Mouse (Mus musculus) thymus, adult 2 months (tissue): ENCODE data around the gene Vmn1r13.

Experiments
- CTCF ChIP-seq: fragments of 200-500 bp; IDR thresholded peaks from 2 replicates; pipeline ENCODE4 v1.5.1; 2012; ENCODE audit warnings: mild to moderate bottlenecking, control low read depth, low read length, moderate library complexity, borderline replicate concordance; ENCODE audit not compliant: control insufficient read depth, poor library complexity, insufficient read depth; ENCODE audit errors: extremely low read depth
- POLR2A ChIP-seq: fragments of 200-500 bp; IDR thresholded peaks from 2 replicates; pipeline ENCODE4 v1.6.1; 2012; ENCODE audit warnings: mild to moderate bottlenecking, low read length, control low read depth, moderate library complexity; ENCODE audit not compliant: control insufficient read depth, poor library complexity, insufficient read depth; ENCODE audit errors: extremely low read depth

DNA sequence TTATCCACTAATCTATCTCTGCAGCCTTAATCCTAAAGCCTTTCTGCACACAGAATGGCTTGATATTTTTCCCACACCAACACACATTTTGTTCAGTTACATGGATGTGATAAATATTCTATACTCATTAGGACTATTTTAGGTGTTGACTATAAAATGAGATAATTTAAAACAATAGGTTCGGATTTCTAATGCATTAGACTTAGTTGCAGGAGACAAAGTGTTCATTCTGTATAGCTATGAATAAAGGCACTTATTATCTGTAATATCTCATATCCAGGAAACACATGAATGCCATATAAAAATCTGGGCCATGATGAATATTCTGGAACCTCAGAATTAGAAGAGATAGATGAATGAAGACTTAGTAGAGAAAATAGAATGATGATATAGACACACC is 54.6 kb downstream of the Vmn1r13 start, which contains the start of gene Vmn1r15:
- TF ChIP-seq CTCF (no peak), POLR2A (no peak)
